Mouse (Mus musculus) naive thymus-derived CD4-positive, alpha-beta T cell, adult 2 months (primary cell): ENCODE measurements around the gene Ercc6.

Experiments used
- DNase-seq: peaks from one replicate; pipeline ENCODE4 v3.0.0-alpha.2; 2011; ENCODE audit warnings: low read depth

Gene Ercc6

GRCm38 (mm10) chr14:32572519-32572918 lies 59.2 kb downstream of the Ercc6 start:
- DNase-seq, result no peak

DNA sequence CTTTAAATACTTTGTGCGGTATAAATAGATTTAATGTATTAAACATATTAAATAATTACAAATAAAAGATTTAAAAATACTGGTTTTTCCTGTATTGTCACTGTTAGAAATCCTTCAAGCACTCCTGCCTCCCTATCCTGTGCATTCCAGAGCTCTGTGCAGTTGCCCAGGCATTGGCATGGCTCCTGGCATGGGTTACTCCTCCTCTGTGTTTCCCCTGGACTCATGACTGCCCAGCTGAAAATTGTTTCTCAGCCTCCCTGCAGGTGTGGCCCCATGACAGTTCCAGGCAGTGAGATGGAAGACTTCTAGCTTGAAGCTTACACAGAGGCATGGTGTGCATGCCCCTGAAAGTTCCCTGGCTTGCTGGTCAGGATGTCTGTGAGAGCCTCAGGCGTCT lies 65.1 kb downstream of the Ercc6 start:
- no peak for DNase-seq

DNA sequence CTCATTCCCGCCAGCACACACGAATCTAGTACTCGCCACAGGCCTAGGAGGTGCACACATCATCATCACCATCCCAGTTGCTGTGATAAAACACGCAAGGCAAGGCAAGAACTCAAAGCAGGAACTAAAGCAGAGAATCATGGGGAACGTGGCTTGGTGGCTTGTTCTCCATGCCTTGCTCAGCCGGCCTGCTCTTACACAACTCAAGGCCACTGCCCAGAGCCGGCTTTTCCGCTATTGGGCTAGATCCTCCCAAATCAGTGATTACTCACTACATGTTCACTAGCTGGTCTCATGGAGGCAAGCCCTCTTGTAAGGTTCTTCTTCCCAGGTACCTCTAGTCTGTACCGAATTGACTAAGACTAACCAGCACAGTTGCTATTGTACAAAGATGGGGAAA lies 70.4 kb downstream of the Ercc6 start:
- no peak for DNase-seq

DNA sequence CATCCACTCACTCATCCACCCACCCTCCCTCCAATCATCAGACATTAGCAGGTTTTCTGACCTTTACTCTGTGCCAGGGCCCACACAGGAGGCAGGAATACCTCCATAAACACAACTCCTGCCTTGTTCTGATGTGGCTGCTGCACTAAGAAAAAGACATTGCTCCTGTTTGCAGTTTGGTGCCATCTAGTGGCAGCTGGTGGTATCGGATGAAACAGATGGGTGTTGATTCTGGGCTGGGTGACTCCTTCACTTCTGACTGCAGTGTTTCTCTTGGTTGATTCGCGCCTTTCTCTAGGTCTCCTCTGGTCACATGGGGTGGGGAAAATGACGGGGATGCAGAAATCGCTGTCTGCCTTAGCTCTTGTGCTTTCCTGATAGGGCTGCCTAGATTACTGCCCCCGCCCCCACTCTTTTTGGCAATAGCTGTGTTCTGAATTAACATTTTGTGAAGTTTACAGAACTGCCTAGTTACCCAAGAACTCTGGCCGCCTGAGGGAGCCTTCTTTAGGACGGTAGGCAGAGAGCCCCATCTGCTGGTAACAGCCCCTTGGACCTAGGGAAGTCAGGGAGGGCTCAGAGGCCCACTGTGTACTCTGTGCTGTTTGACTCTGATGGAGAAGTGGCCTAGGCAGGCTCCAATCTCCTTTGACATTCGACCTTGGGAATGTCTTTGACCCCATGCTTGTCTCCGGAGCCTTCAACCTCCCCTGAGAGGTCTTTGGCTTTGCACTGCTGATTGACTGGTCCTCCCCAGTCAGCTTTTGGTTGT lies 73.9 kb downstream of the Ercc6 start:
- peak; percentile 68 for DNase-seq

- DNase-seq, result no peak
Observed at GRCm38 (mm10) chr14:32590377-32590776, 77.1 kb downstream of the Ercc6 start.

- peak; percentile 25 for DNase-seq
Observed at GRCm38 (mm10) chr14:32597232-32598231, 84.2 kb downstream of the Ercc6 start.

GRCm38 (mm10) chr14:32598437-32599219 lies 85.3 kb downstream of the Ercc6 start:
- no peak for DNase-seq

DNA sequence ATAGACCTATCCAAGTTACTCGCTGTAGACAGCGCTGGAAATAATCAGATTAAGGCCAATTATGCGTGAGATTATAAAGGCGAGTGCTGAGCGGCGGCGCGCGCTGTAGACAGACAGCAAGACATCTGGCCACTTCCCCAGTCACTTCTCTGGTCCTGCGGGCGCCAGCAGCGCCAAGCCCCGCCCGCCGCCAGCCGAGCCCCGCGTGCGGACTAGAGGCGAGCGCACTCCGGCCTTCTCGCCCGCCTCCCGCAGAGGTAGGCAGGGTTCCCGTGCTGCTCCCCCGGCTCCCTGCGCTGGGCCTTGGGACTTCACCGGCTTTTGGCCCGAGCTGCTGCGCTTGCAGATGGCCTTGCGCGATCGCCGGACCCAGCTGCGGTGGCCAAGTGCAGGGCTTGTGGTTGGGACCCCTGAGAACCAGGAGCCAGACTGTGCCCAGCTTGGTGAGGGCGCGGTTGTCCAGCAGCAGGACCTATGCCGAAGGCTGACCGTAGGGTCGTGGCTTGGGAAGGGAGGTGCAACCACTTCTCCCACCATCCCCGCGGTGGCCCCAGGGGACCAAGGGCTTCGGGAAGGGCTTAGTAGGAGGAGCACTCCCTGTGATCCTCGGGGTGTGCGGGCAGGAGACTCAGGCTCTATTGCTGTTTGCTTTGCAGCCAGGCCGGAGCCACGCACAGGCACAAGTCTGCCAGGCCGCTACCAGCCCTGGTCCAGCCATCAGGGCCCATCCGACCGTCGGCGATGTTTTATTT lies 86.1 kb downstream of the Ercc6 start, which contains the start of gene Prrxl1:
TSS of gene Prrxl1 (plus strand) at position 118 of the 752 bp plus-strand sequence.
- DNase-seq, result no peak

DNA sequence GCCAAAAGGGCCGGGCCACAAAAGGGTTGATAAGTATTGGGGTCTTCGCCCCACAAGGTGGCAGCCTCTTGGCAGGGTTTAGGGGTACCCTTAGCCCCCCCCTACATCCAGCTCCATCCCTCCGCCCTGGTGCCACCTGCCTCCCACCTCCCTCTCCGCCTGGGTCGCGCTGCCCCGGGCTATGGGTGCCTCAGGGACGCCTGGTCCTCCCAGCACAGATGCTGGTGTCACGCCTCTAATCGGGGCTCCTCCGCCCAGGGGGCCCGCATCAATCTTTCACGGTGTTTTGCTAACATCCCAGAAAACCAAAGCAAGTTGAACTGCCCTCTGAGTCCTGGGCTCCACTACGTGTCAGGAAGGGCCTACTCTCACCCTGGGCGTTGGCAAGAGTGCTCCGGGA lies 86.8 kb downstream of the Ercc6 start:
- DNase-seq, result no peak

DNA sequence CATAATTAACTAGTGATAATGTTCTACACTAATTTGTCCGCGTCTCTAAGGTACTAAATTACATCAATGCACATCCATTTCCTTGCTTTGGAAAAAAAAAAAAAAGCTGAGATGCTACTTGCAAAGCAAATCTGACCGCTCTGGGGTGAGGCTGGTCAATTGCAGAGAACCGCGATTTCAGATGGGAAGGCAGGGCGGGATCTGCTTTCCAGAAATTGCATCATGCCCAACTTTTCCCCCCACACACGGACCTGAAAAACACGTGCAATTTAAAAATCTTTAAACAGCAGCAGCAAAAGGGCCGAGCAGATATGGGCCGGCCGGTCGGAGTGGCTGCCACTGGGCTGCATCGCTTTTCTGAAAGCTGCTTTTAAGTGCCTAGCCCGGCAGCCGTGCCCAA lies 92.2 kb downstream of the Ercc6 start:
- DNase-seq, result no peak

- DNase-seq, result no peak
Observed at GRCm38 (mm10) chr14:32606316-32606715, 93.0 kb downstream of the Ercc6 start.

DNA sequence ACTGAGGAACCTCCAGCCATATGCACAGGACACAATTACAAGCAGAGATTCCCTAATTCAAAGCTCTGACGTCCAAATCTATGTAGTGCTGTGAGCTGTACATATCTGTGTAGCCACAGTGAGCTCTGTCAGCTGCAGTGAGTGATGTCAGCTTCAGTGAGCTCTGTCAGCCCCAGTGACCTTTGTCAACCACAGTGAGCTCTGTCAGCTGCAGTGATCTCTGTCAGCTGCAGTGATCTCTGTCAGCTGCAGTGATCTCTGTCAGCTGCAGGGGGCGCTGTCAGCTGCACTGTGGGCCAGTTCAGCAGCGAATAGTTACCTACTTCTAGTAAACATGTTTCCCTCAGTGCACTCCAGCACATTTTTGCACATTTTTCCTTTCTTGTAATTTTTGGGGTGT lies 96.1 kb downstream of the Ercc6 start:
- DNase-seq, result peak; percentile 7

DNA sequence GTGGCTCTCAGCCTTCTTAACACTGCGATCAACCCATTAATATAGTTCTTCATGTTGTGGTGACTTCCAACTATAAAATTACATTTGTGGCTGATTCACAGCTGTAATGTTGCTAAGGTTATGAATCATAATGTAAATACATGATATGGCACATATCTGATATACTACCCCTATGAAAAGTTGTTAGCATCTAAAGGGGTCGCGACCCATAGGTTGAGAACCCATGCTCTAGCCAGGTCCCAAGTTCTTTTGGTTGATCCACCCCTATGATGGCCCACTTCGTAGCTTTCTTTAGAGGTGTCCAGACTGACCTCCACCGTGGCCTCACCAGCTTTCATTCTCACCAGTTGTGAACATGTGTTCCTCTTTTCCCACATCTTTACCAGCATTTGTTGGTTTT lies 103.9 kb downstream of the Ercc6 start:
- no peak for DNase-seq

DNA sequence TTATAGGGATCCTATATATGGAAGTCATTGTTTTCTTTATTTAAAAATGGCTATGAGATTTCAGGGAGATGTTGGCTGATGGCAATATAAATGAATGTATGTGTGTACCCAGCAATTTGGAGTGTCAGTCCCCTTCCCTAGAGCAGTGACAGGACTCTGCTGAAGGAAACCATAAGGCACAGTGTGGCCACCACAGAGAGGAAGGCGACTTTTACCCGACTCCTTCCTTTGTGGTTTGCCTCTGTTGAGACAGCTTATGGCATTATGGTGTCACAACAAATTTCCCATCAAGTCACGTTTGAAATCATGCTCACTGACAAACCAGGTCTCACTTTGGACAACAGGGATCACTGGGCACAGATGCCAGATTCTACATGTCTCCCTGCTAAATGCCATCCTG lies 110.9 kb downstream of the Ercc6 start:
- no peak for DNase-seq

DNA sequence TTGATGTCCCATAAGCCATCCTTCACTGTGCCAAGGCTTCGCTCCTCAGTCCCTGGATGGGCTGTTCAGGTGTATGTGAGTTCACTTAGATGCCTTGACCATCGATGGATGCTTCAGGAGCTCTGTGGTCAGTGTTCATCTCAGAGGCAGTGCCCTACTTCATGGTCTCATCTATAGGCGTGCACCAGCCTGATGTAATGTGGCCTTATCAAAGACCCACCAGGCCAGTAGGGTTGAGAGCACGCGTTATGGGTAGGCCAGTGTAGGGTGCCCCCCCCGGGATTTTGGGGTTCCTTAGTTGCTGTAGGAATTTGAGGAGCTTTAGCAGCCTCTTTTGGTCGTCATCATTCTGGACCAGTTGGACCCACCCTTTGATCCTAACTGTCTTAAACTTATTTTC lies 111.5 kb downstream of the Ercc6 start:
- DNase-seq, result no peak

DNA sequence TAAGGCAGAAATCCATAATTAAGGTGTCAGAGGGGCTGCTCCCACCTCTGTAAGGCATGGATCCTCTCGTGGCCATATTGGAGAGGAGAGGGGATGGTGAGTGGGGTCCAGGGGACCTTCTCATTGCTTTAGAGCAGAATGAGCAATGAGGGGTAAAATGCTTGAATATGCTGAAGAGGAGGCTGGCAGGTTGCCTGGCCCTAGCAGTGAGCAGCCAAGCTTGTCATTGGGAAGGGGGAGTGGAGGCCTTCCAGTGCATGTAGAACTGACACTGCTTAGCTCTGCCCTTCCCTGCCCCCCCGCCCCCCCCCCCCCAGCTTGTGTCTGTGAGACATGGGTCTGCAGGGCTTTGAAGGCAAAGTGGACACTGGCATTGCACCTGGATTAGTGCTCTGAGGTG lies 114.0 kb downstream of the Ercc6 start:
- no peak for DNase-seq

DNA sequence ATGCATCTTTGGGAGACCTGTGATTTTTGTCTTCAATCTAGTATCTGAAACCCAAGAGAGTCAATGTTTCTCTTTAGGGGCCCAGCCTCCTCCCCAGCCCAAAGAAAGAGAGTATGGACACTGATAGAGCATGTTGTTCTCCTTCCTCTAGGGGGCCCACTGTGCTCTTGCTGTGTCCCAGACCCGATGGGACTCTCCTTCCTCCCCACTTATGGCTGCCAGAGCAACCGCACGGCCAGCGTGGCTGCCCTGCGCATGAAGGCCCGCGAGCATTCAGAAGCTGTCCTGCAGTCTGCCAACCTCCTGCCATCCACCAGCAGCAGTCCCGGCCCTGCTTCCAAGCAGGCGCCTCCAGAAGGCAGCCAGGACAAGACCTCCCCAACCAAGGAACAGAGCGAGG lies 115.3 kb downstream of the Ercc6 start:
- DNase-seq, result no peak
